Mouse (Mus musculus): Measurements from ENCODE around the gene Tsc22d1. TPM values are rescaled to one million over a fixed set of nuclear protein-coding genes. Genes with fewer than 3 reads are reported as not detected.

Tsc22d1 gene
- 331 TPM for polyA plus RNA-seq (2014; fragmentation: Illumina TruSeq; extraction: RNeasy Lipid Tissue Mini Kit (QIAGEN cat#74804); ENCODE audit: low read depth, low replicate concordance)

GRCm38 (mm10) chr14:76414862-76415780 lies at the start of gene Tsc22d1:
Tsc22d1 (plus strand) TSS chr14:76414961.

GRCm38 (mm10) chr14:76556852-76557208 lies 142.1 kb downstream of the Tsc22d1 start, which contains the start of gene Serp2:
Serp2 (minus strand) TSS chr14:76556889.

Other genes starting within 250 kb of the Tsc22d1 start
- gene Serp2, start 141.9 kb downstream of the Tsc22d1 start, polyA plus RNA-seq (2014; fragmentation: Illumina TruSeq; extraction: RNeasy Lipid Tissue Mini Kit (QIAGEN cat#74804); ENCODE audit: low read depth, low replicate concordance), result 7.6 TPM

All from testis, adult 10 weeks (tissue).